Mouse (Mus musculus): ENCODE results near the gene Ttc22. TPM values are rescaled to one million over a fixed set of nuclear protein-coding genes. Genes with fewer than 3 reads are reported as not detected.

The Ttc22 gene
- polyA plus RNA-seq, 1 experiment from 2014 or later: 1.6 TPM

DNA sequence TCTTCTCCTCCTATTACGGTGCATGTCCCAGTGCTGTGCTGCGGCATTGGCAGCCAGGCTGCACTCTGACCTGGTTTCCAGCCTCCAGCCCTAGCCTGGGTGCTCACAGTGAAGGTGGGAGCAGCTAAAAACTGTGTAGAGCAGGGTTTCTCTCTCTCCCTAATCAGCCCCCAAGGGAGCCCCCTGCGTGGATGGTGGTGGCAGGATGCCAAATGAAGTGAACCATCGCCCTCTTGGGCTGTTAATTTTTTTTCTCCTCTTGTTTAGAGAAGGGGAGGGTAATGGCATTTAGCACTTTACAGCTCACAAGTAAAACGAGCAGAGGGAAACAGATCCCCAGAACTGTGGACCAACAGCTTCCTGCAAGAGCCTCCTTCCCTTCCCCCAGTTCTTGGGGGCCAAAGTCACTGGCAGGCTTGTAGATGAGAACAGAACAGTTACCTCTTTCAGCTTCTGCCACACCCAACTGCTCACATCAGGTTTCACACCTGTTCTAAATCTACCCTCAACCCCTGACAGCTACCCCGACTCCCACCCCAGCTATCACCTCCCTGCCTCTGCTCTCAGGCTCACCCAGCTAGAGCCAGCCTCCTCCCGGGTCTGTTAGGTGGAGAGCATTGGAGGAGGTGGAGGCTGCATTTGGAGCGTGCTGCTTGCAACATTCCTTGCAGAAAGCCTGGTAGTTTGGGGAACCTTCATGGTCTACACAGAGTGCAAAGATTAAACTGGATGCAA is 21.4 kb downstream of the Ttc22 start:
- Histone ChIP-seq H3K9ac (ENCODE audit: low read depth, low read length) (no peak overlapping the region), H3K4me1 (ENCODE audit: control insufficient read depth, insufficient read depth, low read depth, low read length) (no peaks in the 10 kb centered on the region), H3K27me3 (replicated peaks; ENCODE audit: control insufficient read depth, insufficient read depth, low read length) (no peaks in the 10 kb centered on the region), H3K4me3 (ENCODE audit: low read length) (no peak overlapping the region), H3K27ac (ENCODE audit: low read depth, low read length) (no peak overlapping the region), H3K9me3 (ENCODE audit: control insufficient read depth, low read length) (no peaks in the 10 kb centered on the region), H3K4me2 (ENCODE audit: low read length) (no peak overlapping the region), H3K36me3 (ENCODE audit: control insufficient read depth, insufficient read depth, low read length) (no peaks in the 10 kb centered on the region)
- no peak for ATAC-seq
- WGBS: 44% methylated on average over 8 of the region's 8 CpGs

DNA sequence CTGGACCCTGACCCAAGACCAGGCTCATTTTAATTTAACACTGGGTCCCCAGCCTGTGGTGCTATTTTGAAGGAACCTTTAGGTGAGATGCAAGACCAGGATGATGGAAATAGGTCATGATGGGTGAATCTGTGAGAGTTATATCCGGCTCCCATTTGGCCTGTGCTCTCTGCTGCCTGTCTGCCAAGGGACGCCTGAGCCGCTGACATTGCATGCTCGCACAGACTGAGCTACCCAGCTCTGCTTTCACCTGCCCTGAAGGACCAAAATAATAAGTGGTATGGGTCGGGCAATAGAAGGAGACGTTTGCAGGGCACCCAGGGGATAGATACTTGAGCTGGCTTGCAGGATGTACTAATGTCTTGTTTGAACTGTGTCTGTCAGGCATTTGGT is 22.0 kb downstream of the Ttc22 start:
- no peak overlapping the region for H3K4me3 ChIP-seq (ENCODE audit: low read length)
- no peaks in the 10 kb centered on the region for H3K4me1 ChIP-seq (ENCODE audit: control insufficient read depth, insufficient read depth, low read depth, low read length)
- WGBS: 76% methylated on average over 6 of the region's 6 CpGs
- no peaks in the 10 kb centered on the region for H3K36me3 ChIP-seq (ENCODE audit: control insufficient read depth, insufficient read depth, low read length)
- no peak overlapping the region for H3K4me2 ChIP-seq (ENCODE audit: low read length)
- no peak for ATAC-seq
- no peaks in the 10 kb centered on the region for H3K27me3 ChIP-seq (replicated peaks; ENCODE audit: control insufficient read depth, insufficient read depth, low read length)
- H3K9me3 ChIP-seq (ENCODE audit: control insufficient read depth, low read length): no peaks in the 10 kb centered on the region
- H3K27ac ChIP-seq (ENCODE audit: low read depth, low read length): no peak overlapping the region
- no peak overlapping the region for H3K9ac ChIP-seq (ENCODE audit: low read depth, low read length)

DNA sequence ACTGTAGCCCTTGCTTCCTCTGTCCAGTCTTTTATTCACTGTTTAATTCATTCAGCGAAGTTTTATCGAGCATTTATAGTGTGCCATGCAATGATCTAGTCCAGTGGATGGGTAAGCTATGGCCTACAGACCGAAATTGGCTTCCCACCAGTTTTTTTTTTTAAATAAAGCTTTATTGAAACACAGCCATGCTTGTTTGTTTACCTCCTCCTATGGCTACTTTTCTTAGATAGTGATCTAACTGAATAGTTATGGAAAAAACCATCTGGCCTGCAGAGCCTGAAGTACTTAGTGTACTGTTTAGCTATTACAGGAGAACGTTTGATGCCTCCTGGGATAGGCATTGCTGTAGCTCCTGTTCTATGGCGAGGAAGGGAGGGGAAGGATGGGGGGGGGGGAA is 23.6 kb downstream of the Ttc22 start:
- no peak overlapping the region for H3K27ac ChIP-seq (ENCODE audit: low read depth, low read length)
- H3K36me3 ChIP-seq (ENCODE audit: control insufficient read depth, insufficient read depth, low read length): no peaks in the 10 kb centered on the region
- no peaks in the 10 kb centered on the region for H3K9me3 ChIP-seq (ENCODE audit: control insufficient read depth, low read length)
- no peak overlapping the region for H3K4me2 ChIP-seq (ENCODE audit: low read length)
- ATAC-seq: no peak
- H3K4me3 ChIP-seq (ENCODE audit: low read length): no peak overlapping the region
- no peaks in the 10 kb centered on the region for H3K27me3 ChIP-seq (replicated peaks; ENCODE audit: control insufficient read depth, insufficient read depth, low read length)
- no peaks in the 10 kb centered on the region for H3K4me1 ChIP-seq (ENCODE audit: control insufficient read depth, insufficient read depth, low read depth, low read length)
- no peak overlapping the region for H3K9ac ChIP-seq (ENCODE audit: low read depth, low read length)
- 68% methylated on average over 5 of the region's 5 CpGs for WGBS

DNA sequence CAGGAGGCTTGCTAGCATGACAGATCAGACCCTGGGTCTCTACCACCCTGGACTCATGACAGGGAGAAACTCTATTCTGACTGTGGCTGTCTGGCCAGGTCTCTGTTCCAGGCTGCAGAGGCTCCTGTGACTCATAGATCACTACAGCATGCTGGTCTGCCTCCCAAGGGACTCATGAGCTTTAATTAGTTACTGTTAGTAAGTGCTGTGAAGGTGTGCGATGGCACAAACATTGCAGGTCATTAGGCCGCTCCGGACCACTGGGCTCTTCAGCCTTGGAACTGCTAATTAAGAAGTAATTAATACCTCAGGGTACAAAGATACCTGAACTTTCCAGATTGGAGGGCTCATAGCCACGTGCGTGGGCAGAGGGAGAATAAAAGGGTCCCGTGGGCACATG is 24.9 kb downstream of the Ttc22 start:
- ATAC-seq: no peak

DNA sequence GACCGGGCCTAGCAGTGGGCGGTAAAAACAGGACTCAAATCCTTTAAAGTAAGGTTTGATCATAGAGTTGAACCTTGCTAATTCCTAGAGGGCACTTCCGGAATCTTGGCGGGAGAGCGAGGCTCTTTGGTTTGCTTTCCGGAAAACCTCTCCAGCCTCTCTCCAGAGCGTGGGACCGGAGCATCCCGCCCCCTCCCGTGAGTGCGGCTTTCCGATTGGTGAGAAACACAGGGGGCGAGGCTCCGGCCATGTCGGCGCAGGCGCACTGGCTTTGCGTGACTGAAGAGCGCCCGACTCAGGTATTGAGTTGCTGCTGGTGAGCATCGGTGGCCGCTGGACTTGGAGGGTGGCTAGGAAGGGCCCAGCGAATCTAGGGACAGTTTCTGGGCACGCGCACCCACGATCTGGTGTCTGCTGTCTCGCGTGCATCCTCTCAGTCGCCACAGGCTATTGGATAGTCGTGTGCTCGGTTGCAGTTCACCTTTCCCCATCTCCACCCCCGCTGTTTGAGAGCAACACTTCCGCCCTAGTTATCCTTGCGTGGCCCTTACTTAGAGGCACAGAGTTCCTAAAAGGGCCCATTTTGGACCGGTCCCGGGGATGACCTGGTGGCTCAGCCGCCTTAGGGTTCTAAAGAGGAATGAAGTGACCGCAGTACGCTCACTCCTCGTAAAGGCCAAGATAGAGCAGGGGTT is 28.7 kb downstream of the Ttc22 start, which contains the start of gene Pars2:
TSS of gene Pars2 (plus strand) at position 237 of the 695 bp plus-strand sequence.
- H3K27ac ChIP-seq (ENCODE audit: low read depth, low read length): peak within 1 kb of the TSS; percentile 76
- 3% methylated on average over 40 of the region's 40 CpGs for WGBS
- peak within 1 kb of the TSS; percentile 62 for H3K4me3 ChIP-seq (ENCODE audit: low read length)
- H3K4me1 ChIP-seq (ENCODE audit: control insufficient read depth, insufficient read depth, low read depth, low read length): peaks cover 8% of the 10 kb centered on the region
- H3K27me3 ChIP-seq (replicated peaks; ENCODE audit: control insufficient read depth, insufficient read depth, low read length): no peaks in the 10 kb centered on the region
- ATAC-seq: peak; percentile 98
- peak within 1 kb of the TSS; percentile 77 for H3K9ac ChIP-seq (ENCODE audit: low read depth, low read length)
- H3K36me3 ChIP-seq (ENCODE audit: control insufficient read depth, insufficient read depth, low read length): no peaks in the 10 kb centered on the region
- H3K4me2 ChIP-seq (ENCODE audit: low read length): peak within 1 kb of the TSS; percentile 97
- H3K9me3 ChIP-seq (ENCODE audit: control insufficient read depth, low read length): no peaks in the 10 kb centered on the region

More for the DNA sequence above, 24.9 kb downstream of the Ttc22 start:
- Histone ChIP-seq H3K27ac (ENCODE audit: low read depth, low read length) (no peak overlapping the region), H3K4me3 (ENCODE audit: low read length) (no peak overlapping the region), H3K4me2 (ENCODE audit: low read length) (no peak overlapping the region), H3K9me3 (ENCODE audit: control insufficient read depth, low read length) (no peaks in the 10 kb centered on the region), H3K9ac (ENCODE audit: low read depth, low read length) (no peak overlapping the region), H3K27me3 (replicated peaks; ENCODE audit: control insufficient read depth, insufficient read depth, low read length) (no peaks in the 10 kb centered on the region), H3K36me3 (ENCODE audit: control insufficient read depth, insufficient read depth, low read length) (no peaks in the 10 kb centered on the region), H3K4me1 (ENCODE audit: control insufficient read depth, insufficient read depth, low read depth, low read length) (peaks cover 8% of the 10 kb centered on the region)
- WGBS: 78% methylated on average over 6 of the region's 6 CpGs

DNA sequence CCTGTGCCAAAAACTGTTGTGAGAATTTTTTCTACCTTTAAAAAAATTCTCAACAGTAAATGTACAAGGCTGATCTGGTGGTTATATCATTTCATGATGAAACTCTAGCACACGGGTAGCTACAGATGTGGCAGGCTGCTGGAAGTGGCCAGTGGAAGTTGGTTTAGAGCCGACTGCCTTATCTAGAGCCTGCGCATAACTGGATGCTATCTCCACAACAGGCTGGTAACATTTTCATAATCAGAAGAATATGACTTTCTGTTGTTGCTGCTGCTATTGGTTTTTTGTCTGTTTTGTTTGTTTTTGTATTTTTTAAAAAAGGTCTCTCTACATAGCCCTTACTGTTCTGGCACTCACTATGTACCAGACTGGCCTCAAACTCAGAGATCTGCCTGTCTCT is 30.3 kb downstream of the Ttc22 start:
- Histone ChIP-seq H3K9me3 (ENCODE audit: control insufficient read depth, low read length) (no peaks in the 10 kb centered on the region), H3K4me3 (ENCODE audit: low read length) (no peak overlapping the region), H3K4me2 (ENCODE audit: low read length) (no peak overlapping the region), H3K27ac (ENCODE audit: low read depth, low read length) (no peak overlapping the region), H3K9ac (ENCODE audit: low read depth, low read length) (no peak overlapping the region), H3K36me3 (ENCODE audit: control insufficient read depth, insufficient read depth, low read length) (no peaks in the 10 kb centered on the region), H3K4me1 (ENCODE audit: control insufficient read depth, insufficient read depth, low read depth, low read length) (peaks cover 8% of the 10 kb centered on the region), H3K27me3 (replicated peaks; ENCODE audit: control insufficient read depth, insufficient read depth, low read length) (no peaks in the 10 kb centered on the region)
- 95% methylated on average over 3 of the region's 3 CpGs for WGBS
- no peak for ATAC-seq

DNA sequence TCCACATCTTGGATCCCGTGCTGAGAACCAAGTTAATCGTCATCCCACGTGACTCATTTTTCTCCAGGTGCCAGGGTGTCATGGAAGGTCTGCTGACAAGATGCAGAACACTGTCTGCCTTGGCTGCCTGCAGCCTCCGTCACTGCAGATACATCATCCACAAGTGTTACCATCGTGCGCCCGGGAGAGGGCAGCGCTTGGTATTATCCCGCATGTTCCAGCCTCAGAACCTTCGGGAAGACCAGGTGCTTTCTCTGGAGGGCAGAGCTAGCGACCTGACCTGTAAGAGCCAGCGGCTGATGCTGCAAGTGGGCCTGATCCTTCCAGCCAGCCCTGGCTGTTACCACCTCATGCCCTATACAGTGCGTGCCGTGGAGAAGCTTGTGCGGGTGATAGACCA is 30.8 kb downstream of the Ttc22 start:
- ATAC-seq: no peak
- no peak overlapping the region for H3K4me3 ChIP-seq (ENCODE audit: low read length)
- 97% methylated on average over 15 of the region's 15 CpGs for WGBS
- H3K27ac ChIP-seq (ENCODE audit: low read depth, low read length): no peak overlapping the region
- H3K4me1 ChIP-seq (ENCODE audit: control insufficient read depth, insufficient read depth, low read depth, low read length): peaks cover 8% of the 10 kb centered on the region
- no peaks in the 10 kb centered on the region for H3K9me3 ChIP-seq (ENCODE audit: control insufficient read depth, low read length)
- H3K27me3 ChIP-seq (replicated peaks; ENCODE audit: control insufficient read depth, insufficient read depth, low read length): no peaks in the 10 kb centered on the region
- no peak overlapping the region for H3K9ac ChIP-seq (ENCODE audit: low read depth, low read length)
- H3K4me2 ChIP-seq (ENCODE audit: low read length): no peak overlapping the region
- no peaks in the 10 kb centered on the region for H3K36me3 ChIP-seq (ENCODE audit: control insufficient read depth, insufficient read depth, low read length)

DNA sequence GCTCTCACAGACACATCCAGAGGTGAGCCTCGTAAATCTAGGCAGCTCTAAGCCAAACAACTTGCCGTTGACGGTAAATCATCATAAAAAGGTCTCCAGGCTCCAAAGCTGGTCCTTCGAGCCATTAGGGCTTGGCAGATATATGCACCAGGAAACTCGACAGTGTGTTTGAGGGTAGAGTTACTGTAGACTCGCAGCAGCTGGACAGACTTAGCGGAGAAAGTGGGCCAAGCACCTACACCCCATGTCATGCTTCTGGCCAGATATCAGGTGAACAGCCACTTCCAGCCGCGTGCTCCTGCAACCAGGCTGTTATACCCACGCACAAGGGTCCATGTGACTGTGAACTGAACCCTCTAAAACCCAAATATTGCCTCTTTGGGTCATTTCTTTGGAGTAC is 33.4 kb downstream of the Ttc22 start:
- Histone ChIP-seq H3K36me3 (ENCODE audit: control insufficient read depth, insufficient read depth, low read length) (peaks cover 2% of the 10 kb centered on the region; the same call in 1 of the 2 replicates), H3K4me2 (ENCODE audit: low read length) (no peak overlapping the region), H3K9me3 (ENCODE audit: control insufficient read depth, low read length) (no peaks in the 10 kb centered on the region), H3K9ac (ENCODE audit: low read depth, low read length) (no peak overlapping the region), H3K27me3 (replicated peaks; ENCODE audit: control insufficient read depth, insufficient read depth, low read length) (no peaks in the 10 kb centered on the region), H3K4me1 (ENCODE audit: control insufficient read depth, insufficient read depth, low read depth, low read length) (peaks cover 8% of the 10 kb centered on the region), H3K4me3 (ENCODE audit: low read length) (no peak overlapping the region), H3K27ac (ENCODE audit: low read depth, low read length) (no peak overlapping the region)
- no peak for ATAC-seq
- whole genome bisulfite sequencing: 88% methylated on average over 10 of the region's 10 CpGs

DNA sequence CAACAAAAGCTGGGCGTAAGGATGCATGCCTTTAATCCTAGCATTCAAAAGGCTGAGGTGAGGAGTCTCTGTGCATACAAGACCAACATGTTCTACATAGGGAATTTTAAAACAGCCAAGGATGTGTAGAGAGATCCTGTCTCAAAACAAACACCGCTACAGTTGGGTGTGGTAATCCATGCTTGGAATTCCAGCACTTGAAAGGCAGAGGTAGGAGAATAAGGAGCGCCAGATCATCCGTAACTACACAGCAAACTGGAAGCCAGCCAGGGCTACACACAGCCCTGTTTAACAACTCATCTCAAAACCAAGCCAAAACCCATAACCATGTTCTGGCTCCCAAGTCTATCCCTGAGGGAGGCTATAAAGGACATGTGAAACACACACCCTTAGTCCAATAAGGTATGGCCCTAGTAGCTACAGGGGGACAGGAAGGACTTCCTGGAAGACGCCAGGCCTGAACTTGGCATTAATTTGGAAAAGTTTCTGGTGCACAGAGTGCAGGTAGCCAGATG is 41.8 kb downstream of the Ttc22 start:
- Histone ChIP-seq H3K36me3 (ENCODE audit: control insufficient read depth, insufficient read depth, low read length) (peaks cover 27% of the 10 kb centered on the region), H3K27me3 (replicated peaks; ENCODE audit: control insufficient read depth, insufficient read depth, low read length) (no peaks in the 10 kb centered on the region), H3K4me1 (ENCODE audit: control insufficient read depth, insufficient read depth, low read depth, low read length) (no peaks in the 10 kb centered on the region), H3K27ac (ENCODE audit: low read depth, low read length) (no peak overlapping the region), H3K9ac (ENCODE audit: low read depth, low read length) (no peak overlapping the region), H3K9me3 (ENCODE audit: control insufficient read depth, low read length) (no peaks in the 10 kb centered on the region), H3K4me3 (ENCODE audit: low read length) (no peak overlapping the region), H3K4me2 (ENCODE audit: low read length) (no peak overlapping the region)
- no peak for ATAC-seq
- 91% methylated on average over 5 of the region's 5 CpGs for WGBS

Data from hindbrain, embryonic 16.5 days (tissue).